Mouse (Mus musculus) stomach, postnatal 0 days (tissue): ENCODE measurements around the gene Egln2.

ENCODE experiments used
- CTCF ChIP-seq: IDR thresholded peaks from 2 replicates; pipeline ENCODE4 v1.5.1; 2016; ENCODE audit warnings: antibody characterized with exemption, low read depth, mild to moderate bottlenecking, moderate library complexity
- EP300 ChIP-seq: optimal IDR thresholded peaks from 2 replicates; pipeline ENCODE3; 2016; ENCODE audit warnings: antibody characterized with exemption

- TF ChIP-seq EP300, result no peak
- no peak for TF ChIP-seq CTCF
These were observed 32.2 kb upstream of the Egln2 start for GRCm38 (mm10) chr7:27198779-27199178.
